ENCODE assay signal across 9 mouse cellular contexts in the genomic region with DNA sequence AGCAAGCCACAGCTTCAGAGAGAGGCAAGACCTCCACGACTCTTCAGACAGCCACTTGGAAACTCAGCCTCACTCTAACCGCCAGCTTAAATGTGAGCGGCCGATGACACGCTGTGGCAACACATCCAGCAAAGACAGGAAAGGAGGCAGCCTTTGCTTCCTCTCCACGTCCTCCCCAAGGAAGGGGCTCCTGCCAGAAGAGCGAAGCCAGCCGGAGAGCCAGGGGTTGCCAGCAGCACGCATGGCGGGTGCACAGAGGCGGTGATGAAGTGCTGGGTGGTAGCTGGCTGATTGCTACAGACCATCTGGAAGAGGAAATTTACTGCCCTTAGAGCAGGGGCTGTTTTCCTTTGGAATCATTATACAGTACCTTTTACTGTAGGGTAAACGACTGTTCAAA.
DNase-seq lines count a peak whose midpoint lies in the region; ATAC-seq and TF ChIP-seq lines count a peak whose summit lies in the region.
"Had no signal": no experiment of that assay in that cellular context is flagged by ENCODE, and none has a peak within 500 bp of the region (broad histone marks: within the 10 kb centered on the region; RNA-seq: fewer than 3 reads in every experiment).

No protein-coding gene starts in this region.

- DNase-seq in cerebellum, postnatal 14 days = peak; percentile 34 to 38
- DNase-seq in cerebellum, adult 11 months = no peak
- no peak for DNase-seq in kidney, adult 8-10 months
- DNase-seq in lung, postnatal 0 days (ENCODE audit: low spot score) = peak; percentile 89
- DNase-seq in embryonic facial prominence, embryonic 10.5 days (ENCODE audit: low spot score) = no peak
- DNase-seq in ovary, adult 18-20 months (ENCODE audit: low spot score) = no peak

- no peaks in the 10 kb centered on the region for H3K9me3 ChIP-seq in kidney, embryonic 15.5 days (replicated peaks)
- H3K9me3 ChIP-seq in lung, postnatal 0 days (ENCODE audit: low read length) = no peaks in the 10 kb centered on the region
- H3K9me3 ChIP-seq in embryonic facial prominence, embryonic 10.5 days = no peaks in the 10 kb centered on the region
- H3K9me3 ChIP-seq: liver, embryonic 12.5 days had no signal

- ATAC-seq in kidney, embryonic 15.5 days (replicated peaks; ENCODE audit: low FRiP score) = peak; percentile 61; the same call in 1 of the 2 replicates
- ATAC-seq in granulocyte monocyte progenitor cell, adult 5-6 weeks (replicated peaks; ENCODE audit: poor library complexity, severe bottlenecking) = peak; percentile 50
- ATAC-seq in lung, postnatal 0 days = peak; percentile 85
- ATAC-seq: liver, embryonic 12.5 days had no signal

- peak overlapping the region; percentile 34 for H3K4me2 ChIP-seq in kidney, embryonic 15.5 days
- no peak overlapping the region for H3K4me2 ChIP-seq in lung, postnatal 0 days (replicated peaks; ENCODE audit: low read depth, low read length)
- H3K4me2 ChIP-seq: liver, embryonic 12.5 days had no signal

- H3K4me3 ChIP-seq in kidney, embryonic 15.5 days (replicated peaks) = no peak overlapping the region
- no peak overlapping the region for H3K4me3 ChIP-seq in lung, postnatal 0 days (ENCODE audit: low read depth, low read length)
- no peak overlapping the region for H3K4me3 ChIP-seq in embryonic facial prominence, embryonic 10.5 days
- H3K4me3 ChIP-seq: liver, embryonic 12.5 days had no signal

- no peak overlapping the region for H3K9ac ChIP-seq in kidney, embryonic 15.5 days
- no peak overlapping the region for H3K9ac ChIP-seq in lung, postnatal 0 days (replicated peaks; ENCODE audit: low read depth)
- H3K9ac ChIP-seq: liver, embryonic 12.5 days had no signal

- no peak for TF ChIP-seq EP300 in lung, postnatal 0 days (IDR thresholded peaks at IDR 0.05)

- H3K27me3 ChIP-seq in kidney, embryonic 15.5 days = no peaks in the 10 kb centered on the region
- no peaks in the 10 kb centered on the region for H3K27me3 ChIP-seq in lung, postnatal 0 days (replicated peaks; ENCODE audit: insufficient read depth, low read length)
- H3K27me3 ChIP-seq in embryonic facial prominence, embryonic 10.5 days (replicated peaks; ENCODE audit: low read depth, poor library complexity, severe bottlenecking) = no peaks in the 10 kb centered on the region
- H3K27me3 ChIP-seq: liver, embryonic 12.5 days had no signal

- peaks cover 12% of the 10 kb centered on the region for H3K4me1 ChIP-seq in kidney, embryonic 15.5 days
- no peaks in the 10 kb centered on the region for H3K4me1 ChIP-seq in lung, postnatal 0 days (ENCODE audit: insufficient read depth, low read depth, low read length)
- peaks cover 23% of the 10 kb centered on the region for H3K4me1 ChIP-seq in embryonic facial prominence, embryonic 10.5 days
- H3K4me1 ChIP-seq: liver, embryonic 12.5 days had no signal

- no peak for TF ChIP-seq CTCF in lung, postnatal 0 days (IDR thresholded peaks at IDR 0.05)

- peak overlapping the region; percentile 38 for H3K27ac ChIP-seq in kidney, embryonic 15.5 days
- H3K27ac ChIP-seq in lung, postnatal 0 days (ENCODE audit: low read length) = no peak overlapping the region
- no peak overlapping the region for H3K27ac ChIP-seq in embryonic facial prominence, embryonic 10.5 days (replicated peaks)
- H3K27ac ChIP-seq: liver, embryonic 12.5 days had no signal

- H3K36me3 ChIP-seq in kidney, embryonic 15.5 days = no peaks in the 10 kb centered on the region
- no peaks in the 10 kb centered on the region for H3K36me3 ChIP-seq in lung, postnatal 0 days (ENCODE audit: insufficient read depth, low read length)
- H3K36me3 ChIP-seq in embryonic facial prominence, embryonic 10.5 days (replicated peaks) = no peaks in the 10 kb centered on the region
- H3K36me3 ChIP-seq: liver, embryonic 12.5 days had no signal

- 17% methylated on average over 12 of the region's 12 CpGs for WGBS in kidney, embryonic 15.5 days
- 28% methylated on average over 12 of the region's 12 CpGs for WGBS in lung, postnatal 0 days
- 74% methylated on average over 12 of the region's 12 CpGs for WGBS in embryonic facial prominence, embryonic 10.5 days

Comparison
In these comparisons a context has a peak if more than half of its experiments do, and no peak if none do; other contexts are left out.
1. DNase-seq: peak in cerebellum, postnatal 14 days (2 of 2) and lung, postnatal 0 days (single experiment); none in cerebellum, adult 11 months (single experiment), kidney, adult 8-10 months (0 of 2), embryonic facial prominence, embryonic 10.5 days (single experiment) and ovary, adult 18-20 months (single experiment).
2. Peak in every context shown above with its lines, with median percentiles within 50 percentile points of each other: ATAC-seq.